Mouse (Mus musculus): ENCODE results near the gene Rtn4ip1.
"Not testable (repeated sequence)": the region's sequence is repeated elsewhere in the genome, so short reads cannot be mapped to it uniquely, and the experiment has no call there.

The Rtn4ip1 gene

DNA sequence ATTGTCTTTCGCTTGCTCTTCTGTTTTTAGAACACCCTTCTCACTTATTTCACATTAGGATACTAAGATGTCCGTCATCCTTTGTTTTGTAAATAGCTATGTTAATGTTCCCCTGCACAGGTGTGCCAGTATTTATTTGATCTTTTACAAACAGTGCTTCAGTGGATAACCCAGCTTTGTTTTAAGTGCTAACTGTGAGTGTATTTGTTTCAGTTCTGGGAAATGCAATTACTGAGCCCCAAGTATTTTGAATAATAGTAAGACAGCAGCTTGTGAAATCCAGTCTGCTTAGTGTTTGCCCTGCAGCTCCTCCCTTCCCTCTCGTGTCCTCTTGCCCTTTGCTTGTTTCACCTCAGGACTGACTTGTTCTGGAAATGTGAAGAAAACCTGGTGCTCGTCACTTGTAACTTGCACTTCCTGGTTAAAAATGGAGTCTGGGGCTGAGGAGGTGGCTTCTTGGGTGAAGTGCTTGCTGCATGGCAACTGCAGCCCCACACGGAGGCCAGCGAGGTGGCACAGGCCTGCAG lies 37.6 kb downstream of the Rtn4ip1 start:
- DNase-seq = no peak

DNA sequence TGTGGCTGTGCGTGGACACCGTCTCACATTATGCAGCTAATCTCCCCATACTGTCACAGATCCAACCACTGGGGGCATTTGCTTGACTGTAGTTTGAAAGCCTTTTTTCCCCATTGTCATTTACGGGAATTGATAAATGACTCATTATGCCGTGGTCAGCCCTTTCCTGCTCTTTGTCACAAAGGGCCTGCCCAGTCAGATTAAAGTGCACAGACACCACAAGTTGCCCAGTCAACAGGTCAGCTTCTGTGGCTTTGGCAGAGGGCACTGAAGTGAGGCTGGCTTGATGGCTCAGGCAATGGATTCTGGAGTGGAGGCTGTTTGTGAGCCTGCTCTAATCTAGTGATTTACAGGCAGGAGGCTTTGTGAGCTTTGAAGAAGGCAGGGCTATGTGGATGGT lies 42.1 kb downstream of the Rtn4ip1 start:
- no peak for DNase-seq

DNA sequence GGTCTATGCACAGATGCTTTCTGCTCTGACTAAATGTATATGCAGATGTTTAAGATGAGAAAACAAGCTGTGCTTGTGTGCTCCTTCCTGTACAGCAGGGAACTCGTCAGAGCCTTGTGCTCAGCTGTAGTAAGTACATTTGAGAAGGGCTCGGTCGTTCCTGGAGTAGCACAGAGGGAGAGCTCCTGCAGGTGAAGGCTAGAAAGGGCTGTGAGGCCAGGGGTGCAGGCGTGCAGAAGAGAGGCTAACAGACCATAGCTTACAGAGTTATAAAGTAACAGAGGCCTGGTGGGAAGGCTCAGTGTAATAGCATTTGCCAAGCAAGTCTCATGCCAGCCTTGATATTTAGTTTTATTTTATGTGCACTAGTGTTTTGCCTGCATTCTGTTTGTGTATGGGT lies 43.8 kb downstream of the Rtn4ip1 start:
- no peak for DNase-seq

DNA sequence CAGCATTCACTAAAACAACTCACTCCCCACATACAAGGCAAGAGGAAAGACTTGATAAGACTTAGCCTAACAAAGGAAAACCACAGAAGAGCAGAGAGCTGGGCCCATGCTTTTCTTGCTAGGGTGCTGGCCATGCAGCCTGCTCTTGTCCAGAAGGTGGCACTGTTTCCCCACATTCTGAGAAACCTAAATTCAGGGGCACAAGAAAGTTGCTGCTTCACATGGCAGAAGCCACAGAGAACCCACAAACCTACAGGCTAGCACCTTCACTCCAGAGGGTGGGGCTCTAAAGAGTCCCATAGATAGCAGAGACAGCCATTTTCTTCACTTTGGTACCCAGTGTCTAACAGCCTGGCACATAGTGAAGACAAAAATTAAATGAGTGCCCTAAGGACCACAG lies 52.3 kb downstream of the Rtn4ip1 start:
- peak; percentile 71 for DNase-seq

DNA sequence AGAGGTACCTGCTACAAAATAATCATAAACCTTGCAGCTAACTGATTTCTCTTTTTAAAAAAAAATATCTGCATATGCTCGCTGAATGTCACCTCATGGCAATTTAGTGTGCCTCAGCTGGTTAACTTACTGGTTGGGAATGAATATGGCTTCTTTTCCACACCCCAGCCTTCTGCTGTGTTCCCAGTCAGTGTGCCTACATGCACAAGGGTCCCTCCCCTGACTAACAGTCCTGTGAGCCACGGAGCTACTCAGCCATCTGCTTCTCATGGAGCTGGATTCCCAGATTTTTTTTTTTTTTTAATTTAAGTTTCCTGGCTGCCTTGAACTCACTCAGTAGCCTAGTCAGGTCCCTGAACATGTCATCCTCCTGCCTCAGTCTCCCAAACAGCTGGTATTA lies 63.3 kb downstream of the Rtn4ip1 start:
- no peak for DNase-seq

DNA sequence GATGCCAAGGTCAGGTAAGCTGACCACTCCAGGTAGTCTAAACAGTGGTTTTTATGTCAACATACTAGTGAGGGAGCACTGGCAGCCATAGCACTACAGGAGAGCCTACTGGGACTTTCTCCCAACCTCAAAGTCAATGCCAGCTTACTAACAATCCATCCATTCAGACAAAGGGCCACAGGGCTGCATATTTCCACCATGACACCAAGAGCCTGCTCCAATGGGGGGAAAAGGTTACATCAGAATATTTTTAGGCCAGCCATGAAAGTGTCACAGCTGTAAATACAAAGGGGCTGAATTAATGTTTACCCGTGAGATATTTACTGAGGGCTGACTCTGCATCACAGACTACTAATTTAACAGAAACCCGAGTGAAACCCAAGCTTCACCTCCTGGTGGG lies 71.6 kb downstream of the Rtn4ip1 start:
- no peak for DNase-seq

DNA sequence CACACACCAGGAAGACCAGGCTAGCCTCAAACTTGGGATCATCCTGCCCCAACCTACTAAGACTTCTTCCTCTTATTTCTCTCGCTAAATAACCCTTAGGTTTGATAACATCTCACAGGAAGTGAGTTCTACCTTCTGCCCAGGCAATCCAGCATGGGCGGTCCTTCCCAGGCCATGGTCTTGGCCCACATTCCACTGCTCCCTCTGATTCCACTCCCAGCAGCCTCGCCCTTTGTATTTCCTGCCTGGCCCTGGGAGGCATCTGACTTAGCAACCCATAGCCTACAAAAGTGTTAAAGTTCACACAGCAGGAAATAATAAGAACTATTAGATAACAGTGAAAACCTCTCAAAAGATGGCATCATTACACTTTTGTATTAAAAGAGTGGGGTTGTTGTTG lies 75.7 kb downstream of the Rtn4ip1 start:
- DNase-seq = no peak

DNA sequence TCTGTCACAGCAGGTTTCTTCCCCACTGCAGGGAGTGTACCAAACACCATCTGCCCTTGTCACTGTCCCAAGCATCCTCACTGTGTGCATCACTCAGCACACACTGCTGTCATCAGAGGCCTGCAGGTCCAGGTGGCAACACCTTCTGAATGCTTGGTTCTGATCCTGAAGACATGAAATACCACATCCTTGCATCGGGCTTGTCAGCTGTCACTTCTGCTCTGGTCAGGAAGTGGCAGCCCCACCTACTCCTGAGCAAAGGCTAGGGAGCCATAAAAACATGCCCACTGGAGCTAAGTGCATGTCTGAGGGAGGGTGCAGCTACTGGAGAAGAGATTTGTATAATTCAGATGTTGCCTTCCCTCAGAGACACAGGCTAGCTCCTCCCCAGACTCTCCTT lies 78.5 kb downstream of the Rtn4ip1 start:
- DNase-seq = no peak

DNA sequence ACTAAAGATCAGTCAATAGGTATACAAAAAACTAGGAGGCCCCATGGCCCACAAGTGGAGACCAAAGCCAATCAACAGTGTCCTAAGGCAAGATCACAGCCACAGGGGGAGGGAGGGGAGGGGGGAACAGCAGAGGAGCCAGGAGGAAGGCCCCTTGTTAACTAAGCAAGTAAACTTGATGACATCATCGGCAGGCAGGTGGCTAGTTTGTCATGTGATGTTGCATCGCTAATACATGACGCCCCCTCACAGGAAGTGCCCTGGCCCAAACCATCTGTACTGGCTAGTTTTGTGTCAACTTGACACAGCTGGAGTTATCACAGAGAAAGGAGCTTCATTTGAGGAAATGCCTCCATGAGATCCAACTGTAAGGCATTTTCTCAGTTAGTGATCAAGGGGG lies 79.1 kb downstream of the Rtn4ip1 start:
- not testable (repeated sequence) for DNase-seq

DNA sequence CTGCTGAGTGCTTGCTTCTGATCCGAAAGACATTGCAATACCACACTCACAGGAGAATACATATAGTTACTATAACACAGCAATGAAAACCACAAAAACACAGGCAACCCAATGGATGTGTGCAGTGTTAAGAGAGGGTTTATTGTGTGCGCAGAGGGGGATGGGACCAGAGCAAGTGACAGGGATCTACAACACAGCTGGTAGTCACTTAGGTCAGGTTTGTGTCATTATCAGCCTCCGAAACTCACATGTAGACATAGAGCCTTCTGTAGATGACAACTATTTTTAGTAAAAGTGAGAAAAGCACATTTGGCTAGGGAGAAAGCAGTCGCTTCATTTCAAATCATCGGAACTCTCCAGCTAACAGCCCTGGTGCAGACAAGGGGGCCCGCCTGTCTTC lies 80.9 kb downstream of the Rtn4ip1 start:
- no peak for DNase-seq

DNA sequence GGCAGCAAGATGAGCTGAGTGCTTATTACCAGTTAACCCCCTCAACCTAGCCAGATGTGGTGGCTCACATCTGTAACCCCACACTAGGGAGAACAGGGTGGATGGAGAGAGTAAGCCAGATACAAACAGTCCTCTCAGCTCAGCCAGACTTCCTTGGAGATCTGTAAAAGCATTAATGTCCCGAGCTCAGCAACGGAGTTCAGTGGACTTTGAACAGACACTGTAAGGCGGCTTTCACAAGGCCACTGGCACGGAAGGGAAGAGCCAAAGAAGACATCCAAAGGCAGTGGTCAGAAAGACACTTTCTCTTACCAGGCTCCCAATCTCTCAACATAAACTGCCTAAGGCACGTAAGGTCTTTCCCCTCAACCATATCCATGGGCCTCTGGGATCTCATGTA lies 81.6 kb downstream of the Rtn4ip1 start:
- no peak for DNase-seq

DNA sequence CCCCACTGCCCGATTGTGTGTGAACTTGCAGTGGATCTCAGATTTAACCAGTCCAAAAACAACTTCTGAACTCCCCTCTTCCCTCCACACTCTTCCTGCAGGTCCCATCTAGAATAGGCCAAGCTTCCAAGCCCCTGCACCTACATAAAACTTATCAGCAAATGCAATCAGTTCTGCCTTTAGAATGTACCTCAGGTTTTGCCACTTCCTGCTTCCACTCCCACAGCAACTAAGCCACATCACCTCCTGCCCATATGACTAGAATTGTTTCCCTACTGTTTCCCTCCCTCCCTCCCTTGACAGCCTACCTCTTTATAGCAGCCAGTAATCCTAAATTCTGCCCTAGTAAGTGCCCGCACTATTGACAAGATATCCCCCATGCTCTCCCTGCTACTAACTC lies 82.3 kb downstream of the Rtn4ip1 start:
- no peak for DNase-seq

DNA sequence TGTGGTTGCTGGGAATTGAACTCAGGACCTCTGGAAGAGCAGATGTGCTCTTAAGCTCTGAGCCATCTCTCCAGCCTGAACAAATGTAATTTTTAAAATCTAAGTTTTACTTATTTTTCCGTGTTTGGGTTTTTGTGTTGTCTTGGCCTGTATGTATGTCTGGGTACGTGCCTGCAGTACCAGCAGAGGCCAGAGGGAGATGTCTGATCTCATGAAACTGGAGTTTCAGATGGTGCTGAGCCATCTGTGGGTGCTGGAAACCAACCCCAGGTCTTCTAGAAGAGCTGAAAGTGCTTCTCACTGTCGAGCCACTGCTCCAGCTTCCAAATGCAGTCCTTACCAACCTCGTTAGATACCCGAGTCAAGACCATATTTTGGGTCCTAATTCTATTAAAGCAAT lies 89.7 kb downstream of the Rtn4ip1 start:
- no peak for DNase-seq

DNA sequence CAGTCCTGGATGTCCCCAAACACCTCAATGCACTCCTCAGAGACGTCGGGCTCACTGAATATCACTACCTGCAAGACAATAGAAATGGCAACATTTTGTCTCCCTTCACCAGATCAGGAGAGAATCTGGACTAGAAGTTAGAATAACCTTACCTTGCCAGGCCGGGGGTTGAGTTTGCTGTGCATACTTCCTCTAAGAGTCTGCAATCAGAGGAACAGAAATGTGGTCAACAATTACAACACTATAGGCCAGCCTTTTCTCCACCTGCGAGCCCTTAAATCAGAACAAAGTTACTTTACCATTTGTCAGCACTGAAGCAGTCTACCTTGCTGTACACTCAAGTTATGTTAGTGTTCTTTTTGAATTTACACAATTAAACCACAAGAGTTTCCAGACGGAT lies 90.9 kb downstream of the Rtn4ip1 start:
- no peak for DNase-seq

DNA sequence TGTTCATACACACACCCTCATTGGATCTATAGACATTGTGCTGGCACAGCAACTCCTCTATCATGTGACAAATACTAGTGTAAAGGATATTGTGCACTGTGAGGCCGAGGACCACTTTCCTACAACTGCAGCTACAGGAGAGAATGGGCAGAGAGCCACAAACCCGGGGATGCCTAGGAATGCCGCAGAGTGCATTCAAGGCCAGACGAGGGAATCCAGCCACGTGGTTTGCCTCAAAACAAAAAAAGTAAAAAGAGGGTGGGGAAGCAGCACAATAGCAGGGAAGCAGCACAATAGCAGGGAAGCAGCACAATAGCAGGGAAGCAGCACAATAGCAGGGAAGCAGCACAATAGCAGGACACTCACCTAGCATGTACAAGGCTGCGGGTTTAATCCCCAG lies 91.6 kb downstream of the Rtn4ip1 start:
- no peak for DNase-seq

DNA sequence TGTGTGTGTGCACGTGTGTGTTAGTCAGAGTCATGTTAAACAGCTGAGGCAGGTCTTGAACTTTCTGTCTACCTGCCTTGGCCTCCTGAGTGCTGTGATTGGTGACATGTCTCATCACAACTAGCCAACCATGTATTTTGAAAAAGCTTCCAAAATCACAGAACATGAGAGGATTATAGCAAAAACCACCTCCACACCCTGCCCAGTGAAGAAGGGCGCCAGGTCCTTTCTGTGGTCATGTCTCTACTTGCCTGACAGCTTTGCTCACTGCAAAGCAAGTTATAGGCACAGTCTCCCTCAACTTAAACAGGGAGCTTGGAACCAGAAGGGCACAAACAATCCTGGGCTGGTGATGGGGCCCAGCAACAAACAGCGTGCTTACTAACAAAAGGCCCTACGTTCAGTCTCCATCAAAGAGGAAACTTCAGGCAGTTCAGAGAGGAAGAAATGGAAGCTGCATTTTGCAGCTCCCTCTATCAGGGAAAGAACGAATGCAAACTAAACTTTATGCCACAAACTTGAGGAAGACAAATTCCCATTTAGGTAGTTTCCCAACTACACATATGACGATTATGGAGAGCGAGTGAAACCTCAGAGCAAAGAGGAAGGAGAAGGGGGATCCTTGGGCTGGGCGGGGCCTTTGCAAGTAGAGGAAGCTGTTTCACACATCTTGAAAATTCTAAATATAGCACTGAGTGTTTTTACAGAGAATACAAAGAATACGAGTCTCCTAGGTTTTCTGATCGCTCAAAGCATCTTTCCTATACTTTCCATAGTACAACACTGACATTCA lies 94.4 kb downstream of the Rtn4ip1 start:
- DNase-seq = peak; percentile 40

DNA sequence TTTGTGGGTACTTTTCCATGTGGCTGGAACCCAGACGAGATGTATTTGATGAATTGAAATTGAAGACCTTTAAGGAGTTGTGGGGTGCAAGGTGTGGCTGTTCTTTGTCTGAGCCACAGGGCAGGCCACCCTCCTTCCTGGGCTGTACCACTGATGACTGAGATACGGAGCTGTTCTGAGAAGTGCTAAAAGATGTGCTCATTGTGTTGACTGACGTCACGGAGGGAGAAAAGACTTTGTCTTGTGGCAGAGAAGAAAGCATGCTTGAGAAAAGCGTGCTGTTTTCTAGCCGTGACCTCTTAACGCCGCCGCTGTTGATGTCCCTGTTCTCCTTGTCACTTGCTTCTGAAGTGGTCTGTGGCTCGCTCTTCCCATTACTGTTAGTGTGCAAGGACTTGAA lies 95.7 kb downstream of the Rtn4ip1 start:
- peak; percentile 37 for DNase-seq

DNA sequence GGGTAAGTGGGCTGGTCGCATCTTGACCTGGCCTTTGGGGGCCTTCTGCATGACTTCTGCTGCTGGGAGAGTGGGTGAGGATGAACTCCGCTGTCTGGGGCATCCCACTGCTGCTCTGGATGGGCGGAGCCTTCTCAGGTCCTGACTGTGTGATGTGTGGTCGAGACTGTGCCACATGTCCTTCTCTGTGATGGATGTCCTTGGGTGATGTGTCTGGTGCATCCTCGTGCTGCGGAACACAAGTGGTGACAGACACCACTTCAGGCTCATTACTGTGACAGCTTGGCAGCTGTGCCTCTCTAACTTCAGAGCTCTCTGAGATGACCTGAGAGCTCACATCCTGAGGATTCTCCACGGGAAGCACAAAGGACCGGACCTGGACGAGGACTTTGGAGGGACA lies 96.4 kb downstream of the Rtn4ip1 start:
- no peak for DNase-seq

DNA sequence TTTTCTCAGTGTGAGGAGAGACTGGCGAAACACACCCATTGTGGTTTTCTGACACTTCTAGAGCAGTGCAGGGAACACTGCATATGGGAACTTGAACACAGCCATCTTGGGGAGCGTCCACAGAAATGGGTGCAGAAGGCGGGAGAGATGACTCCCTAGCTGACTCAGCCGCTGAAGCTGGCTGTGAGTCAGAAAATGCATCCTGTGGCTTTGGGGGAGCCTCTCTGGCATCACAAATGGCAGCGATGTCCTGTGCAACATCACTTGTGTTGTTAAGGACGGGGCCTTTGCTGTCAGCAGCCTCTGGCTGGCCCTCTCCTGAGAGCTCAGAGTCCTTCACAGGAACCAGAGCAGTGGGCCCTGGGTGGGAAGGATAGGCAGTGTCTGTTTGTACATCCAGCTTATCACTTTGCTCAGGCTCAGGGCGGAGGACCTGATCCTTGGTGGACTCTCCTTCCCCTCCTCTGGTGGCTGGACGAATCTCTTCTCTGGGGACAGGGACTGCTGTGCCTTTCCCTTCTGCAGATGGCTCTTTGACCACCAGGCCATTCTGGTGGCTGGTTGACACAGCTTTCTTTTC lies 97.0 kb downstream of the Rtn4ip1 start:
- no peak for DNase-seq

DNA sequence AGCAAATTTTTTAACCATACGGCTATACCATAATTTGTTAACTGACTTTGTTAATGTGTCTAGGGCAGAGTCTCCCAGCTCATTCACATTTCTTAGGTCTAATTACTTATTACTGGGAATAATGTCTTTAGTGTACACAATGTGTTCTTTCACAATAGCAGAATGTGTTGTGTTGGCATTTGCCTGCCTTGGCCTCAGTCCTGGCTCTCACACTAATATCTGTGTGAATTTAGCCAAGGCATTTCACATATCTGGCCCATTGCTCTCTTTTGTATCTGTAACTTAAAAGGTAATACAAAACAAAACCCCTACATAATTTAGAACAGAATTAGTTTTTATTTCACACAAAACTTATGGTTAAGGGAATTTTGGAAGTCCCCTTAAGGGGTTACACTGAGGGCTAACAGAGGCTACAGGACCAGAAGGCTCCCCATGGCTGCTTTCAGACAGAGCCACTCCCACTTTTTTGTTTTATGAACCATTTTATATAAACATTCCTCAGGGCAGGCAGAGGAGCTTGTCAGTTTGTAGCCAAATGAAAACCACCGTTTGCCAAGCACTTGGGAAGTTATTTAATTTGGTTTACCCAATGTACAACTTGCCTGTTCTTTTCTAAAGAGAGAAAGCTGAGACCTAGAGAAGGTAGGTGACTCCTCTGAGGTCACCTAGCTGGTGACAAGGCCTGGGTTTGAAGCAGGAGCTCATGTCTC lies 98.7 kb downstream of the Rtn4ip1 start:
- DNase-seq = no peak

DNA sequence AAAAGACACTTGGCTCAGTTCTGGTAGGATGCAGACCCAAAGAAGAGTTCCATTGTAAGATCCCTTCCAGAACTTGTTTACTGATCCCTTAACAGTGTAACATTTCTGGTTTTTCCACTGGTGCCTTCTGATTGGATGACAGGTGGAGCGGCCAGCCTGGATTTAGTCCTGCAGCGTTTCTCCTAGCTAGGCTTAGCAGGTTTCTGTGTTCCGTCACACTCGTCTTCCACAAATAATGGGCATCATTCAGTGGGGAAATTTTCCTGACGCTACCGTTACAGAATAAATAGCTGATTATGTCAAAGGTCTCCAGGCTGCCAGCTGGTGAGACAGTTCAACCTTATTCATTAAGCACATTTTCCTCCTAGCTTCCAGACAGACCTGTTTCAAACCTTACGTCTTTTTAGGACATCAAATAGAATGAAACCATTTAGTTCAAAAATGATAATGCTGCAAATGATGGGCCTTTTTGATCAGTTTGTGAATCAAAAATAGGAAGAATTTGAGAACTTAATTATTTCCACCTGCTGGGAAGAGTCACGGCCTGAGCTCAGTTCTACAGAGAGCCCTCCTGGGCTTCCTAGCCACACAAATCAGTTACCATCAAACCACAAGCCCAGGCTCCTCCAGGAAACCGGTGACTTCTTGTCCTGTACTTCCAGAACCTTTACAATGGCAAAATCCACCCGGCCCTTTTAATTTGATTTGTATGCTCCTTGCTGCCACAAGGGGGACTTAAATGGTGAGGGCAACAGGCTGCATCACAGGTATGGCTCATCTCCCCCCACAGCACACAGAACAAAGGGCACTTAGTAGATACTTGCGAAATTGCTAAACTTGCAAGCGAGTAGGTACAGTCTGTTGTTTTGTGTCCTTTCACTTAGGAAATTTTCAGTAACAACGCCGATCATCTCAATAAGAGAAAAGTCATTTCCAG lies 100.7 kb downstream of the Rtn4ip1 start:
- peak; percentile 33 for DNase-seq

DNA sequence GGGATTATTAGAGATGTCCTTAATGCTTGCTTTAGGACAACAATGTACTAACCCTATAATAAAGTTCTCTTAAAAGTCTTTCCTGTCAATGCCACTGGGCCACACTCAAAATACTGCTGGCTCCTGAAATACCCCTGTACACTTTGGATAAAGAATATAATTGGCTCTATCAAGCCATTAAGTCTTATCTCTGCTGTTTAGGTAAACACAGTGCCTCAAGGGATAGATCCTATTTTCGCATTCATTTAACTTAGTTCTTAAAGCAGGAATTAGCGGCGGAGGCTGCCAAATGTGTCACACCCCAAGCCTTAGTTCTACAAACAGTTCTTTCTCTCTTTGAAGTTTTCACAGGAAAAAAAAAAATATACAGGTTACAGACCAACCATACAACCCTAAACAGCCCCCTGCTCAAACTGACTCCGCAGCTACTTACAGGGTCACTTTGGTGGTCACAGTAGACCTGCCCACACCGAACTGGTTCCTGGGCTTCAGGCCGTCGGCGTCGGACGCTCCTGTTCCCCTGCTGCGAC lies 101.5 kb downstream of the Rtn4ip1 start:
- DNase-seq = no peak

Data from thymus, postnatal 25 days (tissue).